Mouse (Mus musculus) neural tube, embryonic 11.5 days (tissue): ENCODE measurements around the gene Wdr60. TPM values are rescaled to one million over a fixed set of nuclear protein-coding genes. Genes with fewer than 3 reads are reported as not detected.

Experiments used
- ATAC-seq: fragments of 200-750 bp; cut with Nextera tagmentation; 2 replicates; pipeline ENCODE4 v1.8.0; 2017; ENCODE audit warnings: moderate number of reproducible peaks, mild to moderate bottlenecking, moderate TSS enrichment, moderate library complexity; ENCODE audit not compliant: insufficient read depth, low FRiP score, low TSS enrichment
- DNase-seq: peaks from one replicate; pipeline ENCODE4 v3.0.0-alpha.2; 2015; ENCODE audit warnings: low spot score
- H3K27ac ChIP-seq: fragments of 300-500 bp; sonication (generic); 2 replicates; pipeline ENCODE4 v1.5.1; 2014; ENCODE audit warnings: low read depth, mild to moderate bottlenecking, low read length
- H3K27me3 ChIP-seq: fragments of 300-500 bp; sonication (generic); 2 replicates; pipeline ENCODE4 v1.6.1; 2014; ENCODE audit warnings: mild to moderate bottlenecking, low read length, mixed read lengths; ENCODE audit not compliant: control insufficient read depth, insufficient read depth
- H3K36me3 ChIP-seq: fragments of 300-500 bp; sonication (generic); 2 replicates; pipeline ENCODE4 v1.6.1; 2014; ENCODE audit warnings: mild to moderate bottlenecking, low read length, moderate library complexity, mixed read lengths; ENCODE audit not compliant: control insufficient read depth, insufficient read depth
- H3K4me1 ChIP-seq: fragments of 300-500 bp; sonication (generic); 2 replicates; pipeline ENCODE4 v1.6.1; 2014; ENCODE audit warnings: low read length, mixed read lengths; ENCODE audit not compliant: control insufficient read depth, insufficient read depth
- H3K4me2 ChIP-seq: fragments of 300-500 bp; sonication (generic); 2 replicates; pipeline ENCODE4 v1.6.1; 2014; ENCODE audit warnings: low read depth, mild to moderate bottlenecking, moderate library complexity
- H3K4me3 ChIP-seq: fragments of 300-500 bp; sonication (generic); 2 replicates; pipeline ENCODE4 v1.5.1; 2014; ENCODE audit warnings: low read depth, low read length
- H3K9ac ChIP-seq: fragments of 300-500 bp; sonication (generic); 2 replicates; pipeline ENCODE4 v1.6.1; 2014; ENCODE audit warnings: mild to moderate bottlenecking, low read length
- H3K9me3 ChIP-seq: fragments of 300-500 bp; sonication (generic); 2 replicates; pipeline ENCODE4 v1.6.1; 2016; ENCODE audit warnings: low read length; ENCODE audit not compliant: control insufficient read depth
- WGBS: fragments of 180-500 bp; shearing (Covaris S2); extraction: QIAGEN DNeasy Blood & Tissue Kit; methylation state at CpG from one replicate; pipeline ENCODE4 v1.1.7; 2014; 5-methylcytosine and 5-hydroxymethylcytosine counted together
- polyA plus RNA-seq: library from polyadenylated mRNA; unstranded; fragments of >200 nt; fragmentation: Nextera tagmentation; extraction: Ambion mirVana; gene quantifications from 2 replicates; pipeline ENCODE4 v1.2.1, GENCODE M21; 2014

The Wdr60 gene
- polyA plus RNA-seq, 1 experiment from 2014 or later: 14.9 TPM

- 81% methylated on average over 8 of the region's 8 CpGs for WGBS
- DNase-seq: no peak
- no peaks in the 10 kb centered on the region for H3K9me3 ChIP-seq
- no peaks in the 10 kb centered on the region for H3K27me3 ChIP-seq
- no peaks in the 10 kb centered on the region for H3K4me1 ChIP-seq
- no peak overlapping the region for H3K27ac ChIP-seq
- no peak overlapping the region for H3K4me3 ChIP-seq
- no peaks in the 10 kb centered on the region for H3K36me3 ChIP-seq
- ATAC-seq: no peak
- H3K9ac ChIP-seq: no peak overlapping the region
- H3K4me2 ChIP-seq: no peak overlapping the region
These were observed 8.2 kb downstream of the Wdr60 start for GRCm38 (mm10) chr12:116254652-116255051.

DNA sequence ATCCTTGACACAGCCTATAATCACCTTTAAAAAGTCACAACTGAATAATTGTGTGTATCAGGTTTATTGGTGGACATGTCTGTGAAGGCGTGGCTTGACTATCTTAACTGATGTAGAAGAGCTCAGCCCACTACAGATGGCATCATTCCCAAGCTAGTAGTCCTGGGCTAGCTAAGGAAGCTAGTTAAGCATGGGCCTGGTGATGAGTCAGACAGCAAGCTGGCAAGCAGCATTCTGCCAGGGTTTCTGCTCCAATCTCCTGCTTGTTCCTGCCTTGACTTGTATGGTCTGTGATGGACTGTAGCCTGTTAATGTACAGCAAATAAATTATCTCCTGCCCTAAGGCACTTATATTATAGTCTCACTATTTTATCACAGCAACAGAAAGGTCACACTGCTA lies 18.2 kb downstream of the Wdr60 start:
- H3K4me2 ChIP-seq: no peak overlapping the region
- H3K9ac ChIP-seq: no peak overlapping the region
- no peaks in the 10 kb centered on the region for H3K27me3 ChIP-seq
- no peak overlapping the region for H3K27ac ChIP-seq
- no peak for DNase-seq
- no peaks in the 10 kb centered on the region for H3K9me3 ChIP-seq
- no peaks in the 10 kb centered on the region for H3K36me3 ChIP-seq
- ATAC-seq: no peak
- WGBS: 82% methylated on average over 1 of the region's 1 CpGs
- H3K4me1 ChIP-seq: no peaks in the 10 kb centered on the region
- H3K4me3 ChIP-seq: no peak overlapping the region

GRCm38 (mm10) chr12:116238803-116239202 lies 24.0 kb downstream of the Wdr60 start:
- WGBS: 84% methylated on average over 3 of the region's 3 CpGs
- Histone ChIP-seq H3K36me3 (no peaks in the 10 kb centered on the region), H3K4me1 (no peaks in the 10 kb centered on the region), H3K9ac (no peak overlapping the region), H3K27me3 (no peaks in the 10 kb centered on the region), H3K4me2 (no peak overlapping the region), H3K4me3 (no peak overlapping the region), H3K27ac (no peak overlapping the region), H3K9me3 (no peaks in the 10 kb centered on the region)
- DNase-seq (no peak), ATAC-seq (no peak)

DNA sequence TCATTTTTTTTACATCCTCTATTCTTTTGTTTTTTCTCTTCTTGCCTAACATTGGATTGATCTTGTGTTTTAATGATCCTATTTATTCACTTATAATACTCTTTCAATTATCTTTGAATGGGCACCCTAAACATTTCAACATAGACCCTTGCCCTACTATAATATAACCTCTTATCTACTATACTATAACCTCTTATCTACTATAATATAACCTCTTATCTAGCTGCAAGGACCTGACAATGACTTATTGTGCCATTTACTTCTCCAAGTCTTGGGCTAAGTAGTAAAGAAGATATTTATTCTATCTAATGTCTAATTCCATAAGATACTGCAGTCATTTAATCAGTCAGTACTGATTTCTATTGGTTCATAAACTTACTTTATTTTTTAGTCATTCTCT lies 24.5 kb downstream of the Wdr60 start:
- Histone ChIP-seq H3K36me3 (no peaks in the 10 kb centered on the region), H3K27ac (no peak overlapping the region), H3K4me3 (no peak overlapping the region), H3K4me2 (no peak overlapping the region), H3K9me3 (no peaks in the 10 kb centered on the region), H3K27me3 (no peaks in the 10 kb centered on the region), H3K9ac (no peak overlapping the region), H3K4me1 (no peaks in the 10 kb centered on the region)
- ATAC-seq (no peak), DNase-seq (no peak)

GRCm38 (mm10) chr12:116236658-116237057 lies 26.2 kb downstream of the Wdr60 start:
- H3K36me3 ChIP-seq: no peaks in the 10 kb centered on the region
- H3K27me3 ChIP-seq: no peaks in the 10 kb centered on the region
- ATAC-seq (no peak), DNase-seq (no peak)
- no peak overlapping the region for H3K9ac ChIP-seq
- WGBS: 93% methylated on average over 3 of the region's 3 CpGs
- no peaks in the 10 kb centered on the region for H3K4me1 ChIP-seq
- no peaks in the 10 kb centered on the region for H3K9me3 ChIP-seq
- H3K27ac ChIP-seq: no peak overlapping the region
- no peak overlapping the region for H3K4me2 ChIP-seq
- no peak overlapping the region for H3K4me3 ChIP-seq

DNA sequence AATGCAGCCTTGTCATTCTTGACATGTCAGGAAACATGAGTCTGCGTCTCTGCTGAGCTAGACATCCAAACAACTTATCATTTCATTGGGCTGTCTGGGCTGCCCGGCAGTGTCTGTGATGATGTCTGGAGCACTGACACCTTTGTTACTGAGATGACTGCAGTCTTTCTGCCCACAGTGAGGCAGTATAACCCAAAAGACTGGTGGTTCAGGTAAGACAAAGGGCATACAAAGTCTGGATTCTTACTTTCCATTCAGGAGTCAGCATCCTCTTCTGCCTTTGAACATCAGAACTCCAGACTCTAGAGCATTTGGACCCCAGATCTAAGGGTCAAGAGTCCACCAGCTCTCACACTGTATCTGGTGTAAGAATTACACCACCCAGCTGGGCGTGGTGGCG lies 27.5 kb downstream of the Wdr60 start:
- Histone ChIP-seq H3K27me3 (no peaks in the 10 kb centered on the region), H3K4me3 (no peak overlapping the region), H3K9me3 (no peaks in the 10 kb centered on the region), H3K9ac (no peak overlapping the region), H3K4me1 (no peaks in the 10 kb centered on the region), H3K36me3 (no peaks in the 10 kb centered on the region), H3K27ac (no peak overlapping the region), H3K4me2 (no peak overlapping the region)
- DNase-seq (no peak), ATAC-seq (no peak)
- WGBS: 83% methylated on average over 4 of the region's 4 CpGs

- no peaks in the 10 kb centered on the region for H3K9me3 ChIP-seq
- no peak overlapping the region for H3K4me2 ChIP-seq
- H3K36me3 ChIP-seq: no peaks in the 10 kb centered on the region
- H3K27me3 ChIP-seq: no peaks in the 10 kb centered on the region
- 97% methylated on average over 1 of the region's 1 CpGs for WGBS
- ATAC-seq (no peak), DNase-seq (no peak)
- no peak overlapping the region for H3K9ac ChIP-seq
- H3K4me3 ChIP-seq: no peak overlapping the region
- H3K4me1 ChIP-seq: no peaks in the 10 kb centered on the region
- no peak overlapping the region for H3K27ac ChIP-seq
These were observed 30.8 kb downstream of the Wdr60 start for GRCm38 (mm10) chr12:116232061-116232460.

DNA sequence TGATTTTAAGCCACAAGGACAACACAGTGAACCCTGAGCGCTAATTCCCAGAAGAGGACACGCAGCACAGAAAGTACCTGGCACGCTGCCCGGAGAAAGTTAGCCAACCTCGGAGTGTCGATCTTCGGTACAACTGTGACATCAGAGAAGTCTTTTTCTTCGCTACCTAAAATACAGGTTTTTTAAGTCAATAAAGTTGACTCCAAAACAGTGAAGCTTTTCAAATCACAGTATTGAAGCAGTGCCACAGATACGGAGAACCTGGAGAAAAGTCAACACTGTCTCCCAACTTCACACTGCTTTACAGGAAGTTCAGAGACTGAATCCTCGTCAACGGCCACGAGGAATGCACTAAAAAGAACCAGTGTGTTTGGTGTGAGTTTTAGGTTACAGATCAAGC lies 31.2 kb downstream of the Wdr60 start:
- H3K9ac ChIP-seq: no peak overlapping the region
- 81% methylated on average over 12 of the region's 12 CpGs for WGBS

GRCm38 (mm10) chr12:116229451-116229850 lies 33.4 kb downstream of the Wdr60 start:
- DNase-seq (no peak), ATAC-seq (no peak)
- Histone ChIP-seq H3K36me3 (no peaks in the 10 kb centered on the region), H3K27ac (no peak overlapping the region), H3K27me3 (no peaks in the 10 kb centered on the region), H3K9me3 (no peaks in the 10 kb centered on the region), H3K4me1 (no peaks in the 10 kb centered on the region), H3K9ac (no peak overlapping the region), H3K4me3 (no peak overlapping the region), H3K4me2 (no peak overlapping the region)
- WGBS: 85% methylated on average over 3 of the region's 3 CpGs

More for the DNA sequence above, 31.2 kb downstream of the Wdr60 start:
- ATAC-seq (no peak), DNase-seq (no peak)
- Histone ChIP-seq H3K36me3 (no peaks in the 10 kb centered on the region), H3K4me2 (no peak overlapping the region), H3K9me3 (no peaks in the 10 kb centered on the region), H3K4me1 (no peaks in the 10 kb centered on the region), H3K4me3 (no peak overlapping the region), H3K27me3 (no peaks in the 10 kb centered on the region), H3K27ac (no peak overlapping the region)
